Mouse (Mus musculus): Measurements from ENCODE around the gene Cep170b.

Gene Cep170b

DNA sequence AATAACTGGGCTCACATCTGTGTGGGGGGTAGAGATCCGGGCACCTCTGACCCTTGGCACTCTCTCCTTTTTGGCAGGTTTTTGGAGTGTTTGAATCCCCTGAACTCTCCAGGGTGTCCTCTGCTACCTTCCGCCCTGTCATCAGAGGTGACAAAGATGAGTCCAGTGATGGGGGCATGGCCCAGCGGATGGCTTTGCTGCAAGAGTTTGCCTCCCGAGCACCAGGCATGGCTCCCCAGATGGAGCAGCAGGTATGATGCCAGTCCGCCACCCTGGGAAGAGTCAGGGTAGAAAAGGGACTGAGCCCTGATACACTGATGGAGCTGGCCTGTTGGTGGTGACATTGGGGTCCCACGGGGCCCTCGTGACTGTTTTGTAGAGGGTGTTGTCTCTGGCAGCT lies 16.8 kb downstream of the Cep170b start:
- no peak for DNase-seq (ENCODE audit: low read depth)

DNA sequence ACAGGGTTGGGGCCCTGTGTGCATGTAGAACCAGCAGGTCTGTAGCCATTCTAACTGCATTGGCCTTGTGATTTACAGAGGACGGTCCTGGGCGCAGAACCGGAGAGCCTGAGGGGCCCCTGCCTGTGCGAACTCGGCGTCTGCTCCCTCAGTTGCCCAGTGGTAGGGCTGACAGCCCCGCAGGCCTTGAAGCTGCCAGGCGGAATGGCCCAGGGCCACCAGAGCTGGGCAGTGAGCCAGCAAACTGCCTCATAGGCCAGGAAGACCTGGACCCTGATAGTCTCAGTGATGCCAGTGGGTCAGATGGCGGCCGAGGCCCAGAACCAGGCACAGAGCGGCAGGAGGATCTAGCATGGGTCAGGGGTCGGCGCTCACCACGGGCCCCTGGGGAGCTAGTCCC lies 17.5 kb downstream of the Cep170b start:
- no peak for DNase-seq (ENCODE audit: low read depth)

GRCm38 (mm10) chr12:112738281-112739022 lies 18.2 kb downstream of the Cep170b start:
- no peak for DNase-seq (ENCODE audit: low read depth)

DNA sequence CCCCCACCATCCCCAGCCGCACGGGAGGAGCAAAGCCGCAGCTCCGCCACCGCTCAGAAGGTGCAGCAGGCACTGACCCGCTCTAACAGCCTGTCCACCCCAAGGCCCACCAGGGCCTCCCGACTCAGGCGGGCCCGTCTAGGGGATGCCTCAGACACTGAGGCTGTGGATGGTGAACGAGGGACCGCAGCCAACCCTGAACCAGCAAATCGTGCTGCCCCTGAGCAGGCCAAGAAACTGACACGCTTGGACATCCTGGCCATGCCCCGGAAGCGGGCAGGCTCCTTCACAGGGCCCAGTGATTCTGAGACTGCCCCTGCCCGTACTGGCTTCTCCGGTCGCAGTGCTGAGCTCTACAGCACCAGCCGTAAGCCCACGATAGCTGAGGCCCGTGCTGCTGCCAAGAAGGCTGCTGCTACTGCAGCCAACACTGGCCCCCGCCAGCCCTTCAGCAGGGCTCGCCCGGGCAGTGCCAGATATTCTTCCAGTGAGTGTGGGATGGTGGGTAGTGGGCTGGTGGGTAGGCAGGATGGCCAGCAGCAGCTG lies 18.8 kb downstream of the Cep170b start:
- no peak for DNase-seq (ENCODE audit: low read depth)

DNA sequence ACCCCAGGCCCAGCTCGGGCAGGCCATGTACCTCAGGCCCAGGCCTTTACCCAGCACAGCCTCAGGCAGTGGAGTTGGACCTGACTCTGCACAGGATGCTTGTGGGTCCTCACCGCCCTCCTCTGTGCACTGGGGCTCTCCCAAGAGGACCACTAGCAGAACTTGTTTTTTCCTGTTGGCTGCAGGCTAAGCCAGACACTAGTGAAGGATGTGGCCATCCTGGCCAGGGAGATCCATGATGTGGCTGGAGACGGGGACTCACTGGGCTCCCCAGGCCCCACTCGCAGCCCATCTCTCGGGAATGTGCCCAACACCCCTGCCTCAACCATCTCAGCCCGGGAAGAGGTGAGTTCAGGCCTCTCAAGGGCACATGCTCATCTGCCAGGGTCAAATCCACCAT lies 22.5 kb downstream of the Cep170b start:
- DNase-seq (ENCODE audit: low read depth): no peak

- peak; percentile 89 for DNase-seq (ENCODE audit: low read depth)
Observed at GRCm38 (mm10) chr12:112743168-112743975, 23.1 kb downstream of the Cep170b start.

DNA sequence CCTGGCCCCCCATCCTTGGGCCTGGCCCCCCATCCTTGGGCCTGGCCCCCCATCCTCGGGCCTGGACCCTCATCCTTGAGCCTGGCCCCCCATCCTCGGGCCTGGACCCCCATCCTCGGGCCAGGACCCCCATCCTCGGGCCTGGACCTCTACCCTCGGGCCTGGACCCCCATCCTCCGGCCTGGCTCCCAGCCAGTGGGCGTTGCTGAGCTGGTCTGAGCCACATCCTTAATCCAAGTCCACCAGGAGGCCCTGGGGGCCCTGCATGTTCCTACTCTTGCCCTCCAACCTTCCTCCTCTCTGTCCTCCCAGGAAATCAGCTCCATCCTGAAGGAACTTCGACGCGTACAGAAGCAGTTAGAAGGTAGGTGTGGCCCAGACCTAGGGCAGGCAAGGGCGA lies 24.0 kb downstream of the Cep170b start:
- DNase-seq (ENCODE audit: low read depth): no peak

- DNase-seq (ENCODE audit: low read depth): no peak
Observed at GRCm38 (mm10) chr12:112744891-112745580, 24.8 kb downstream of the Cep170b start.

- DNase-seq (ENCODE audit: low read depth): no peak
Observed at GRCm38 (mm10) chr12:112745716-112746115, 25.5 kb downstream of the Cep170b start.

DNA sequence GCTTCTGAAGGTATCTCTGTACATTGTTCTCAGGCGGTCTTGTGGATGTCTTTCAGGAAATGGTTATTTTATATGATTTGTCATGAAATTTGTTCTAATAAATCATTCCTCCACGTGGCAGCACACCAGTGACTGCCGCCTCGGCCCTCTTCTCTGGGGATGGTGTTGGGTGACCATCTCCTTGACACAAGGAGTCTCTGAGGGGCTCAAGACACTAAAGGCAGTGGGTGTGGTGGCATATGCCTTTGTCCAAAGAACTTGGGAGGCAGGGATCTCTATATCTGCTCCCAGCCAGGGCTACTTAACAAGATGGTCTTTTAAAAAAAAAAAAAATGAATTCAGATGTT lies 26.2 kb downstream of the Cep170b start:
- no peak for DNase-seq (ENCODE audit: low read depth)

- peak; percentile 91 for DNase-seq (ENCODE audit: low read depth)
Observed at GRCm38 (mm10) chr12:112746808-112747605, 26.8 kb downstream of the Cep170b start.

GRCm38 (mm10) chr12:112747606-112747970 lies 27.3 kb downstream of the Cep170b start:
- no peak for DNase-seq (ENCODE audit: low read depth)

- DNase-seq (ENCODE audit: low read depth): no peak
Observed at GRCm38 (mm10) chr12:112750976-112751375, 30.7 kb downstream of the Cep170b start.

DNA sequence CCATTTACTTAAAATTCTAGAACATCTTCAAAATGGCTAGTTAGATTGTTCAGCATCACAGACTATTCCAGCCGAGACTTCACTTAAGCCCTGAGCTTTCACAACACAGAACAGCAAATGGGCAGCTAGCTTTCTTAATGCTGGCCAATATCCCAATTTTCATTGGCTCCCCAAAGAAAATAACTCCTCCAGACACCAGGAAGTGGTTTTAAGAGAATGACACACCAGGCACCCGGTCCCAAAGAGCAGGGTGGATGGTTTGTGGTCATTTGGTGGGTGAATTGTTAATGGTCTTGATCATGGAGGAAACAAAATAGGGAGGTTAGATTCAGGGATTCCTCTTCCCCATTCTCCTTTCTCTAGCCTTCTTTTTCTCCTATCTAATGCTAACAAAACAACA lies 32.1 kb downstream of the Cep170b start:
- no peak for DNase-seq (ENCODE audit: low read depth)

- no peak for DNase-seq (ENCODE audit: low read depth)
Observed at GRCm38 (mm10) chr12:112755900-112756299, 35.6 kb downstream of the Cep170b start.

GRCm38 (mm10) chr12:112757896-112758295 lies 37.6 kb downstream of the Cep170b start:
- DNase-seq (ENCODE audit: low read depth): no peak

- DNase-seq (ENCODE audit: low read depth): no peak
Observed at GRCm38 (mm10) chr12:112759471-112759870, 39.2 kb downstream of the Cep170b start.

DNA sequence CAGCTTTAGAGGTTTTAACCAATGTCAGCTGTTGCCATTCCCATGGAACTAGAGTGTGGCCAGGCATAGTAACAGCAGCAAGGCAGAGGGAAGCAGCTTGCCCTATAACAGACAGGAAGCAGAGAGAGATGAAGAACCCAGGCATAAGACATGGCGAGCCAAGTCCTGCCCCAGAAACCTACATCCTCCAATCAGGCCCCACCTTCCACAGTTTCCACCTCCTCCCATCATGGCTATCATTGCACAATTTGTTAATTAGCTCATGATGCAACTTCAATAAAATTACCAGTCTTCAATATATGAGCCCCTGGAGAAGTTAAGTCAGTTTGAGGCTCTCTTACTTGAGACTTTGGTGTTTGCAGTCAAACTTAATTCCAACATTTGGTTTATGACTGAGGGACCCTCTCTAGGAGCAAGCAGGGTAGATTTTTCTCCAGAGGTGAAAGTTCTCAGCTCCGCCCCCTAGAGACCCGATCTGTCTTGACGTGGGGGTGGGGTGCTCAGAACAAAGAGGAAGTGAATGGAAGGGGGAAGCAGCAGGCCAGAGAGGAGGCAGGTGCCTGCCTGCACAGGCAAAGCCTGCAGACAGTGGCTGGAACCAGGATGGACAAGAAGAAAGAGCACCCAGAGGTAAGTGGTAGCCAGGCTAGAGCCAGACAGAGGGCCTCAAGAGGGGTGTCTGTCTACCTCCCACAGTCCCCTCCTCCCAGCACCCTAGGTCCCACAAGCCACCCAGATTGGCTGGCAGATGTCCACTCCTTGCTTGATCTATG lies 40.1 kb downstream of the Cep170b start, which contains the start of gene Pld4:
TSS of gene Pld4 (plus strand) at position 502 of the 773 bp plus-strand sequence.
- no peak for DNase-seq (ENCODE audit: low read depth)

- DNase-seq (ENCODE audit: low read depth): no peak
Observed at GRCm38 (mm10) chr12:112761411-112761810, 41.2 kb downstream of the Cep170b start.

DNA sequence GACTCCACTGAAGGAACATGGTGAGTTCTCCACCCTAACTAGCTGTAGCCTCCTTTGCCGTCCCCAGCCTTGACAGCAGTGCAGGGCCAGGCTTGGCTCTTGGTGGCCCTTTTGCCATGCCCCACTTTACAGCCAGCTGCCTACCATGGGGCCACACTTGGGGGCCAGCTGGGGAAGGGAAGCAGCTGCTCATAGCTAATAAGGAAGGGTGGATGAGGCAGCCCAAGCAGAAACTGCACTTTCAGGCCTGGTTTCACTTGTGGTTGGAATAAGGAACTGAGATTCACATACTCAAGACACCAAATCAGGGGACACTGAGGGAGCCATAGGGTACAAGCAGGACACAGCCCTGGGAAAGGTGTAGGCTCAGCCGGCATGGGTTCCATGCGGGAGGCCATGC lies 41.8 kb downstream of the Cep170b start:
- DNase-seq (ENCODE audit: low read depth): no peak

DNA sequence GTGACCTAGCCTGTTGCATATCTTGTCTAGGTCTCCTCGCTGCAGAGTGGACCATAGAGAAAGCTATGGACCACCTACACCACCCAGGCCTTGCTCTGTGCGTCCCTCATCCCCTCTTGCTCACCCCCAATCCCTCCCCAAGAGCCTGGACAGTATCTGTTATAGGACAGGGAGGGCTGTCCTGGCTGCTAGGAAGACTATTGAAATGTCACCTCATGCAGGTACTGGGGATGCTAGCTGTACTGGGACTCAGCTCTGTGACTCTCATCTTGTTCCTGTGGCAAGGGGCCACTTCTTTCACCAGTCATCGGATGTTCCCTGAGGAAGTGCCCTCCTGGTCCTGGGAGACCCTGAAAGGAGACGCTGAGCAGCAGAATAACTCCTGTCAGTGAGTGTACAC lies 42.9 kb downstream of the Cep170b start:
- DNase-seq (ENCODE audit: low read depth): no peak

All from NIH3T3 (cell line).